Mouse (Mus musculus) hematopoietic multipotent progenitor cell, adult 10-12 weeks (in vitro differentiated cells): Measurements from ENCODE around the gene Zfp414. TPM values are rescaled to one million over a fixed set of nuclear protein-coding genes. Genes with fewer than 3 reads are reported as not detected.

ENCODE experiments used
- polyA plus RNA-seq: library from polyadenylated mRNA; stranded (reverse); fragments of >175 nt; gene quantifications from 2 replicates; pipeline ENCODE4 v1.2.3, GENCODE M21; 2012; ENCODE audit warnings: low replicate concordance

The Zfp414 gene
- polyA plus RNA-seq, result 93.4 and 109 TPM in 2 replicates

GRCm38 (mm10) chr17:33628621-33629486 lies at the start of gene Zfp414:
Zfp414 (plus strand) TSS chr17:33629090.

GRCm38 (mm10) chr17:33637516-33638276 lies 8.8 kb downstream of the Zfp414 start, which contains the start of gene Pram1:
Pram1 (plus strand) TSS chr17:33638056.

Other genes starting within 250 kb of the Zfp414 start
- gene Zfp101, start 234.4 kb upstream of the Zfp414 start, polyA plus RNA-seq, result 0.16 and 0.28 TPM in 2 replicates
- gene Actl9, start 196.2 kb upstream of the Zfp414 start, polyA plus RNA-seq, result not detected in 2 replicates
- gene Adamts10, start 104.9 kb upstream of the Zfp414 start, polyA plus RNA-seq, result 75.2 and 147 TPM in 2 replicates
- 33.7 and 64.1 TPM in 2 replicates for gene Myo1f, start 73.4 kb upstream of the Zfp414 start, polyA plus RNA-seq
- 0.39 and 11.5 TPM in 2 replicates for gene Pram1, start 9.0 kb downstream of the Zfp414 start, polyA plus RNA-seq
- gene Hnrnpm, start 57.8 kb downstream of the Zfp414 start, polyA plus RNA-seq, result 541 and 779 TPM in 2 replicates
- gene March2, start 89.6 kb downstream of the Zfp414 start, polyA plus RNA-seq, result 44.5 and 158 TPM in 2 replicates
- gene Rab11b, start 131.4 kb downstream of the Zfp414 start, polyA plus RNA-seq, result 143 and 241 TPM in 2 replicates
- 1.6 and 3.1 TPM in 2 replicates for gene Angptl4, start 152.7 kb downstream of the Zfp414 start, polyA plus RNA-seq
- gene Kank3, start 181.4 kb downstream of the Zfp414 start, polyA plus RNA-seq, result 1.7 and 2.4 TPM in 2 replicates
- gene Rps28, start 195.5 kb downstream of the Zfp414 start, polyA plus RNA-seq, result 248 and 4,845 TPM in 2 replicates
- gene Ndufa7, start 195.5 kb downstream of the Zfp414 start, polyA plus RNA-seq, result 396 and 428 TPM in 2 replicates
- gene Cd320, start 214.0 kb downstream of the Zfp414 start, polyA plus RNA-seq, result 7.4 and 13.7 TPM in 2 replicates
- gene Gm7029, start 244.7 kb downstream of the Zfp414 start, polyA plus RNA-seq, result not detected in 2 replicates